Mouse (Mus musculus) myocyte (in vitro differentiated cells): ENCODE measurements around the gene Ptpro. TPM values are rescaled to one million over a fixed set of nuclear protein-coding genes. Genes with fewer than 3 reads are reported as not detected.

Experiments
- H3K27me3 ChIP-seq: one replicate; pipeline ENCODE4 v1.6.1; 2011; ENCODE audit not compliant: control insufficient read depth, insufficient read depth, insufficient read length
- H3K36me3 ChIP-seq: one replicate; pipeline ENCODE4 v1.6.1; 2011; ENCODE audit not compliant: control insufficient read depth, insufficient read depth
- H3K4me2 ChIP-seq: one replicate; pipeline ENCODE4 v1.6.1; 2011; ENCODE audit warnings: low read depth, control low read depth
- H3K4me3 ChIP-seq: one replicate; pipeline ENCODE4 v1.5.1; 2011; ENCODE audit warnings: mild to moderate bottlenecking, control low read depth, moderate library complexity
- H3K79me2 ChIP-seq: one replicate; pipeline ENCODE4 v1.6.1; 2011; ENCODE audit not compliant: control insufficient read depth, insufficient read depth
- H3ac ChIP-seq: one replicate; pipeline ENCODE4 v1.6.1; 2011; ENCODE audit not compliant: control insufficient read depth, insufficient read length
- CEBPB ChIP-seq: IDR thresholded peaks from 2 replicates; pipeline ENCODE4 v1.6.1; 2011; ENCODE audit warnings: mild to moderate bottlenecking, moderate library complexity; ENCODE audit not compliant: poor library complexity, insufficient read depth, severe bottlenecking
- E2F4 ChIP-seq: IDR thresholded peaks from one replicate; pipeline ENCODE4 v1.6.1; 2011; ENCODE audit warnings: mild to moderate bottlenecking, control low read depth, moderate library complexity; ENCODE audit not compliant: insufficient read depth
- MAX ChIP-seq: IDR thresholded peaks from one replicate; pipeline ENCODE4 v1.6.1; 2011; ENCODE audit warnings: low read depth, mild to moderate bottlenecking, control low read depth
- MYOD1 ChIP-seq, 3 experiments: IDR thresholded peaks; one replicate each; pipeline ENCODE4 v1.6.1; 2011; ENCODE audit warnings: control low read depth in 2 of 3, low read depth in 2 of 3, mild to moderate bottlenecking in 2 of 3, moderate library complexity in 1 of 3; ENCODE audit not compliant: insufficient read length in 2 of 3, control insufficient read depth in 1 of 3
- MYOG ChIP-seq, 3 experiments: IDR thresholded peaks; one replicate each; pipeline ENCODE4 v1.6.1; 2011; ENCODE audit warnings: control low read depth in 2 of 3, low read depth in 2 of 3, mild to moderate bottlenecking in 2 of 3; ENCODE audit not compliant: insufficient read length in 2 of 3, control insufficient read depth in 1 of 3, insufficient read depth in 1 of 3
- POLR2A ChIP-seq: IDR thresholded peaks from one replicate; pipeline ENCODE4 v1.6.1; 2011; ENCODE audit warnings: low read depth, mild to moderate bottlenecking, control low read depth, moderate library complexity; ENCODE audit not compliant: insufficient read length
- POLR2AphosphoS2 ChIP-seq: IDR thresholded peaks from one replicate; pipeline ENCODE4 v1.6.1; 2011; ENCODE audit warnings: low read depth, control low read depth; ENCODE audit not compliant: insufficient read length
- REST ChIP-seq: IDR thresholded peaks from one replicate; pipeline ENCODE4 v1.6.1; 2011; ENCODE audit warnings: mild to moderate bottlenecking, control low read depth, moderate library complexity; ENCODE audit not compliant: insufficient read depth, insufficient read length
- SRF ChIP-seq: IDR thresholded peaks from one replicate; pipeline ENCODE4 v1.6.1; 2011; ENCODE audit warnings: low read depth; ENCODE audit not compliant: control insufficient read depth, insufficient read length
- TCF12 ChIP-seq: IDR thresholded peaks from one replicate; pipeline ENCODE4 v1.6.1; 2011; ENCODE audit warnings: mild to moderate bottlenecking, control low read depth; ENCODE audit not compliant: poor library complexity, insufficient read depth, severe bottlenecking
- TCF3 ChIP-seq: IDR thresholded peaks from one replicate; pipeline ENCODE4 v1.6.1; 2011; ENCODE audit warnings: low read depth, control low read depth; ENCODE audit not compliant: insufficient read length
- USF1 ChIP-seq: IDR thresholded peaks from one replicate; pipeline ENCODE4 v1.6.1; 2011; ENCODE audit warnings: low read depth, mild to moderate bottlenecking, control low read depth, moderate library complexity
- polyA plus RNA-seq: library from polyadenylated mRNA; unstranded; fragments of >200 nt; fragmentation: generic; extraction: Trizol; gene quantifications from one replicate; pipeline ENCODE4 v1.2.1, GENCODE M21; 2012; ENCODE audit warnings: missing spikeins

Gene Ptpro
- polyA plus RNA-seq, 1 experiment, result not detected

DNA sequence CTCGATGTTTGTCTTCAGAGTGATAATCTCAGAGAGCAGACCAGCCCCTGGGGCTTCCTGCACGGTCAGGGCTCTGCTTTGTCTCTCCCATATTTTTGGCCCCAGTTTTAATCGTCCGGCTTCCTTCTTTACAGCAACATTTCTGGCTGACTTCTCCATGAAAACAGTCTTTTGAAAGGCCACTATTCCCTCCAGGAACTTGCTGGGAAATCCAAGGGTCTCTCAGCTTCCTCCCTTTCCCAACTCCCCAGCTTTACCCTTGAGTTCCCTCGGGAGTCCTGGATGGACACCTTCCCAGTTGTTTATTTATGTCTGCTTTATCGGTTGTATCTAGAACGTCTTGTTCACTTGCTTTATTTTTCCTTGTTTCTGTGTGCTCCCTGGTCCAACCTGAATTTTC lies 205.1 kb downstream of the Ptpro start:
- H3K4me2 ChIP-seq, result no peak overlapping the region
- H3ac ChIP-seq, result no peak overlapping the region
- no peaks in the 10 kb centered on the region for H3K79me2 ChIP-seq
- no peaks in the 10 kb centered on the region for H3K36me3 ChIP-seq
- no peak overlapping the region for H3K4me3 ChIP-seq
- H3K27me3 ChIP-seq, result no peaks in the 10 kb centered on the region
- no peak for TF ChIP-seq MYOG (IDR thresholded peaks at IDR 0.05; ENCODE audit: control insufficient read depth in 1 of 3, insufficient read depth in 1 of 3, insufficient read length in 2 of 3, low read depth in 2 of 3)
- TF ChIP-seq POLR2A, result no peak
- TF ChIP-seq E2F4, result no peak
- no peak for TF ChIP-seq CEBPB
- TF ChIP-seq REST, result no peak
- TF ChIP-seq TCF3, result no peak
- no peak for TF ChIP-seq MYOD1 (IDR thresholded peaks at IDR 0.05; ENCODE audit: control insufficient read depth in 1 of 3, insufficient read length in 2 of 3, low read depth in 2 of 3)
- no peak for TF ChIP-seq SRF
- no peak for TF ChIP-seq POLR2AphosphoS2
- TF ChIP-seq USF1, result no peak
- TF ChIP-seq MAX, result no peak
- no peak for TF ChIP-seq TCF12

DNA sequence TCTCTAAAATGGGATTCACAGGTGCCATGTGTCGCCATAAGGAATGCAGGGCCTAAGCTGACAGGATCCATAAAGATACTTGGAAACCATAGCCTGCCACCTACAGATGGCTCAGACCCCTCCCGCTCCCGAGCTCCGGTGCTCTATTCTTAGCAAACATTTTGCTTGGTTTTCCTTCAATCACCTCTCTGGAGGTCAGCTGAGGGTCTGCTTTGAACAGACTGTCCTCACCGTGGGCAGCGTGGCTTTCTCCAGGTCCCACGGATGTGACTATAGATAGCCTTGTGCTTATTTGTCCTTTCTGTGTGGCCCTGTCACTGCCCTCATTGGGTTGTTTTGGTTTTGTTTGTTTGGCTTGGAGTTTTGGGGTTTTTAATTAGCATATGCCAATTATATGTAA lies 206.0 kb downstream of the Ptpro start:
- Histone ChIP-seq H3K27me3 (no peaks in the 10 kb centered on the region), H3K79me2 (no peaks in the 10 kb centered on the region), H3ac (no peak overlapping the region), H3K4me3 (no peak overlapping the region), H3K36me3 (no peaks in the 10 kb centered on the region), H3K4me2 (no peak overlapping the region)
- no peak for TF ChIP-seq CEBPB
- no peak for TF ChIP-seq E2F4
- TF ChIP-seq SRF, result no peak
- no peak for TF ChIP-seq POLR2AphosphoS2
- no peak for TF ChIP-seq MYOD1 (IDR thresholded peaks at IDR 0.05; ENCODE audit: control insufficient read depth in 1 of 3, insufficient read length in 2 of 3, low read depth in 2 of 3)
- TF ChIP-seq USF1, result no peak
- no peak for TF ChIP-seq TCF12
- TF ChIP-seq POLR2A, result no peak

DNA sequence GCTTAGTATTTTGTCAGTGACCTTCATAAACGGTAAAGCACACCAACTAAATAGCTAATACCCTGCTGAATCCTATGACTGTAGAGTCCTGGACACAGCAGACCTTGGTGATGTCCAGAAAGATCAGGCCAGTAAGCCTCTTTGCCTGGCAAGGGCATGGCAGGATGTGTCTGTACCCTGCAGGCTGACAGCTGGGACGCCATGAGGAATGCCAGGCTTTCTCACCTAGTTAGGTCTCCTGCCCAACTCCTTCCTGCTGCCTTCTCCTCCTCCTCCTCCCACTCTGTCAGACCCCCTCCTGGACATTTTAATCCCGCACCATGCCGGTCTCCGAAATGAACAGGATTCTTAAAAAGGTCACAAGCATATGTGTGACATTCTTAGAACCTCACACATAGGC lies 211.7 kb downstream of the Ptpro start:
- H3K27me3 ChIP-seq, result no peaks in the 10 kb centered on the region
- TF ChIP-seq TCF3 (no peak), REST (no peak), MYOG (IDR thresholded peaks at IDR 0.05; ENCODE audit: control insufficient read depth in 1 of 3, insufficient read depth in 1 of 3, insufficient read length in 2 of 3, low read depth in 2 of 3) (no peak), E2F4 (no peak), TCF12 (no peak), POLR2A (no peak), SRF (no peak), USF1 (no peak), CEBPB (no peak), POLR2AphosphoS2 (no peak), MAX (no peak)
- H3K79me2 ChIP-seq, result no peaks in the 10 kb centered on the region
- H3ac ChIP-seq, result no peak overlapping the region
- no peak overlapping the region for H3K4me2 ChIP-seq
- H3K4me3 ChIP-seq, result no peak overlapping the region
- H3K36me3 ChIP-seq, result no peaks in the 10 kb centered on the region

DNA sequence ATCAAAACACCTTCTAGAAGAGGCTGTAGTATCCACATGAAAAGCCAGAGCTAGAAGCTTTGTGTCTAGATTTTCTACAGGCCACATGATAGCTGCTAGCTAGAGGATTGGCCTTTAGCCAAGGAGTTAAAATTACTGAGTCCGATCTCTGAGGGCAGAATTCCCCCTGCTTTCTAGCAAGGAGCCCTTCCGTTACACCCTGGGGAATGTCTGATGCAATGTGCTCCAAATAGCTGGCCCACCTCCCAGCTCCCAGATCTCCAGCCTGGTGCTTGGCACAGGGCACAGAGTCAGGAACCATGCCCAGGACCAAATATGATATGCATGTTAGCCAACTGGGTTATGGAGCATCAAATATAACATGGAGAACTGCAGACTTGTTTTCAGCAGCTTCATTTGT lies 213.1 kb downstream of the Ptpro start:
- TF ChIP-seq SRF, result no peak
- TF ChIP-seq POLR2A, result no peak
- no peak for TF ChIP-seq E2F4
- peak; percentile 94 for TF ChIP-seq CEBPB
- no peak for TF ChIP-seq USF1
- TF ChIP-seq MYOD1 (IDR thresholded peaks at IDR 0.05; ENCODE audit: control insufficient read depth in 1 of 3, insufficient read length in 2 of 3, low read depth in 2 of 3), result no peak
- TF ChIP-seq TCF3, result no peak
- TF ChIP-seq MYOG (IDR thresholded peaks at IDR 0.05; ENCODE audit: control insufficient read depth in 1 of 3, insufficient read depth in 1 of 3, insufficient read length in 2 of 3, low read depth in 2 of 3), result peak in 1 of 3 experiments; percentile 33
- no peak for TF ChIP-seq POLR2AphosphoS2
- H3K4me2 ChIP-seq, result peak overlapping the region; percentile 24
- no peak overlapping the region for H3K4me3 ChIP-seq
- no peaks in the 10 kb centered on the region for H3K79me2 ChIP-seq
- no peak overlapping the region for H3ac ChIP-seq
- no peaks in the 10 kb centered on the region for H3K27me3 ChIP-seq
- no peaks in the 10 kb centered on the region for H3K36me3 ChIP-seq

DNA sequence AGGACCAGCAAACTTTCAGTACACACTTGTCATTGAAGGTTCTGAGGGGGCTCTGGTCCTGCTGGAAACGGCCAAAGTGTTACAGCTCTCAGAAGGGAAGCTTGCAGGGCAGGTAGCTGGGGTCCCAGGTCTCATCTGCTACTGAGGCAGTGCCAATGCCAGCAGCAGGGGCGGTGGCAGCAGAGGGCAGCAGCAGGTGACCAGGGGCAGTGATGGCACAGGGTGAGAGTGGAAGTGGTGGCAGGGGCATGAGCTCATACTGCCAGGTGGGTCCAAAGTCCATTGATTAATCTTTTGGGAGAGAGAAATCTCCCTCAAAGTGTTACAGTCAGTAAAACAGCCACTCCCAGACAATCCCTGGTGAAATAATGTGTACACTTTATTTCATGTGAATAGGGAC lies 214.1 kb downstream of the Ptpro start:
- no peak overlapping the region for H3K4me3 ChIP-seq
- TF ChIP-seq TCF12, result no peak
- TF ChIP-seq POLR2A, result no peak
- no peak for TF ChIP-seq SRF
- no peak for TF ChIP-seq USF1
- TF ChIP-seq MYOD1 (IDR thresholded peaks at IDR 0.05; ENCODE audit: control insufficient read depth in 1 of 3, insufficient read length in 2 of 3, low read depth in 2 of 3), result no peak
- no peak for TF ChIP-seq MAX
- no peak for TF ChIP-seq TCF3
- TF ChIP-seq CEBPB, result no peak
- TF ChIP-seq POLR2AphosphoS2, result no peak
- TF ChIP-seq REST, result no peak
- no peak for TF ChIP-seq MYOG (IDR thresholded peaks at IDR 0.05; ENCODE audit: control insufficient read depth in 1 of 3, insufficient read depth in 1 of 3, insufficient read length in 2 of 3, low read depth in 2 of 3)
- no peak for TF ChIP-seq E2F4
- H3K36me3 ChIP-seq, result no peaks in the 10 kb centered on the region
- no peaks in the 10 kb centered on the region for H3K27me3 ChIP-seq
- H3K79me2 ChIP-seq, result no peaks in the 10 kb centered on the region
- H3ac ChIP-seq, result no peak overlapping the region
- no peak overlapping the region for H3K4me2 ChIP-seq
